Mouse (Mus musculus) WW6 (cell line): Measurements from ENCODE around the gene Rps8.
A peak's percentile ranks its signal among the peaks of the same experiment; 100 is the strongest.
"Not testable (repeated sequence)": the region's sequence is repeated elsewhere in the genome, so short reads cannot be mapped to it uniquely, and the experiment has no call there.

Source experiments
- DNase-seq: peaks from one replicate; pipeline ENCODE4 v3.0.0-alpha.2; 2013; ENCODE audit warnings: low read depth, low spot score

The Rps8 gene

GRCm38 (mm10) chr4:117155792-117156355 is at the start of gene Rps8:
Gene Rps8, minus strand, starts transcription at chr4:117156243.
- DNase-seq: peak; percentile 84

- no peak for DNase-seq
Observed at GRCm38 (mm10) chr4:117202992-117203354, 46.9 kb upstream of the Rps8 start.

- peak; percentile 50 for DNase-seq
Observed at GRCm38 (mm10) chr4:117202046-117202991, 46.3 kb upstream of the Rps8 start.

GRCm38 (mm10) chr4:117191804-117192203 is 35.8 kb upstream of the Rps8 start:
- no peak for DNase-seq

GRCm38 (mm10) chr4:117190660-117191059 is 34.6 kb upstream of the Rps8 start:
- no peak for DNase-seq

- peak; percentile 57 for DNase-seq
Observed at GRCm38 (mm10) chr4:117189856-117190543, 34.0 kb upstream of the Rps8 start.

GRCm38 (mm10) chr4:117189382-117189855 is 33.4 kb upstream of the Rps8 start:
- peak; percentile 46 for DNase-seq

GRCm38 (mm10) chr4:117188969-117189368 is 32.9 kb upstream of the Rps8 start:
- no peak for DNase-seq

GRCm38 (mm10) chr4:117182759-117183096 is 26.7 kb upstream of the Rps8 start:
- not testable (repeated sequence) for DNase-seq

GRCm38 (mm10) chr4:117181863-117182758 is 26.1 kb upstream of the Rps8 start, which contains the start of gene Kif2c:
Gene Kif2c, minus strand, starts transcription at chr4:117182639.
- peak; percentile 79 for DNase-seq

- DNase-seq: no peak
Observed at GRCm38 (mm10) chr4:117169936-117170335, 13.9 kb upstream of the Rps8 start.

- no peak for DNase-seq
Observed at GRCm38 (mm10) chr4:117161183-117161582, 5.1 kb upstream of the Rps8 start.

- DNase-seq: no peak
Observed at GRCm38 (mm10) chr4:117159666-117160065, 3.6 kb upstream of the Rps8 start.

GRCm38 (mm10) chr4:117156372-117156771 is 329 bp upstream of the Rps8 start:
- no peak for DNase-seq

GRCm38 (mm10) chr4:117155020-117155791 is 837 bp downstream of the Rps8 start:
- DNase-seq: no peak

- no peak for DNase-seq
Observed at GRCm38 (mm10) chr4:117152714-117153113, 3.3 kb downstream of the Rps8 start.

GRCm38 (mm10) chr4:117151416-117151815 is 4.6 kb downstream of the Rps8 start:
- no peak for DNase-seq

- DNase-seq: no peak
Observed at GRCm38 (mm10) chr4:117150212-117150733, 5.8 kb downstream of the Rps8 start.

- DNase-seq: no peak
Observed at GRCm38 (mm10) chr4:117149291-117150211, 6.5 kb downstream of the Rps8 start.
